Mouse (Mus musculus): Measurements from ENCODE around the gene C2cd4c.

GRCm38 (mm10) chr10:79579781-79580180 is 34.0 kb downstream of the C2cd4c start:
- no peak for TF ChIP-seq CTCF (IDR thresholded peaks at IDR 0.05; ENCODE audit: control insufficient read depth, insufficient read depth, low read length)
- no peak for TF ChIP-seq POLR2A (IDR thresholded peaks at IDR 0.05; ENCODE audit: borderline replicate concordance, control insufficient read depth, low read depth, low read length)
